Mouse (Mus musculus) heart, embryonic 11.5 days (tissue): ENCODE data around the gene Senp1. TPM values are rescaled to one million over a fixed set of nuclear protein-coding genes. Genes with fewer than 3 reads are reported as not detected.

Experiments
- ATAC-seq: fragments of 200-750 bp; cut with Nextera tagmentation; replicated peaks from 2 replicates; pipeline ENCODE4 v1.8.0; 2017; ENCODE audit warnings: moderate library complexity; ENCODE audit not compliant: insufficient number of reproducible peaks, low FRiP score, low TSS enrichment
- H3K27ac ChIP-seq: fragments of 300-500 bp; sonication (generic); 2 replicates; pipeline ENCODE4 v1.5.1; 2014; ENCODE audit warnings: mild to moderate bottlenecking, low read depth, low read length
- H3K27me3 ChIP-seq: fragments of 300-500 bp; sonication (generic); 2 replicates; pipeline ENCODE4 v1.6.1; 2014; ENCODE audit warnings: mild to moderate bottlenecking, low read length, mixed read lengths; ENCODE audit not compliant: control insufficient read depth, insufficient read depth
- H3K36me3 ChIP-seq: fragments of 300-500 bp; sonication (generic); 2 replicates; pipeline ENCODE4 v1.6.1; 2014; ENCODE audit warnings: mild to moderate bottlenecking, low read length, moderate library complexity, mixed read lengths; ENCODE audit not compliant: control insufficient read depth, insufficient read depth
- H3K4me1 ChIP-seq: fragments of 300-500 bp; sonication (generic); 2 replicates; pipeline ENCODE4 v1.6.1; 2014; ENCODE audit warnings: low read length; ENCODE audit not compliant: control insufficient read depth, insufficient read depth
- H3K4me2 ChIP-seq: fragments of 300-500 bp; sonication (generic); 2 replicates; pipeline ENCODE4 v1.6.1; 2014; ENCODE audit warnings: mild to moderate bottlenecking, moderate library complexity
- H3K4me3 ChIP-seq: fragments of 300-500 bp; sonication (generic); 2 replicates; pipeline ENCODE4 v1.5.1; 2014; ENCODE audit warnings: low read depth, low read length
- H3K9ac ChIP-seq: fragments of 300-500 bp; sonication (generic); 2 replicates; pipeline ENCODE4 v1.6.1; 2014; ENCODE audit warnings: mild to moderate bottlenecking, low read depth, low read length, moderate library complexity
- H3K9me3 ChIP-seq: fragments of 300-500 bp; sonication (generic); replicated peaks from 2 replicates; pipeline ENCODE4 v1.6.1; 2016; ENCODE audit warnings: low read length; ENCODE audit not compliant: control insufficient read depth
- WGBS: fragments of 180-500 bp; shearing (Covaris S2); extraction: QIAGEN DNeasy Blood & Tissue Kit; methylation state at CpG from one replicate; pipeline ENCODE4 v1.1.7; 2014; ENCODE audit not compliant: insufficient replicate concordance; 5-methylcytosine and 5-hydroxymethylcytosine counted together
- polyA plus RNA-seq: library from polyadenylated mRNA; unstranded; fragments of >200 nt; fragmentation: Nextera tagmentation; extraction: Ambion mirVana; gene quantifications from 2 replicates; pipeline ENCODE4 v1.2.1, GENCODE M21; 2014

Gene Senp1
- 24.3 and 25.1 TPM in 2 replicates for polyA plus RNA-seq

DNA sequence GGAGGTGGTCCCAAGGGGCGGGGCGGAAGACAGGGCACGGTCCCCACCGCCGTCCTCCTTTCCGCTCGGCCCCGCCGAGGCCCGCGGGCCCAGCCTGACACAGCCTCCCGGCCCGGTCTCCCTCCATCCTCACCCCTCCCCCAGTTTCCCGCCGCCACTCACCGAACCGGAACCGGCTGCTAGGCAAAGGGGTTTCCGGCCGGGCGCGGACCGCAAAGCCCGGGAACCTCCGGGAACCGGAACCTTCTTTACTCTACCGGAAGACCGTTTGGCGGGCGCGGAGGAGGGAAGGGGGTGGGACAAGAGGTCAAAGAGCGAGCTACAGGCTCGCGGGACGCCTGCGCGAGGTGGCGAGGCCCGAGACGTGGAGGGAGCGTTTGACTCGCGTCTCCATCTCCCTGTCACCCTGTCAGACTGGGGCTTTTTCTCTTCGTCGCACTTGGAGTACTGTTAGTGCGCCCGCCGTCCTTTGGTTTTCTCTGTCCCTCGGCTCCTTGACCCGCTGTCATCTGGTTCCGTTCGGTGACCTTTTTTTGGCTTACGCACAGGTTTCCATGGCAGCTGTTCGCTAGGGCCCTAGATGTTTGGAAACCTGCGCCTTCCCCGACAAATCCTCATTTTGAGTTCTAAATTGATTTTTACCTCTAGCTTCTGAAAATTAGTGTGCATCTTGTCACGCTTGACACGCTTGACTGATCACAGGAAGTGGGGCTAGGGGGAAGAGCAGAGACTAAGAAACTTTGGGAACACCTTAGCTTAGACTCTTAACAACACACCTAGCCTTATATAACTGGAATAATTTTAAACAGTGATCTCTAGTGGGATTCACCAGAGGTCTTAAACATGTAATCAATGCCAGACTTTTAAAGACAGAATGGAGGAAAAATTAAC lies at the start of gene Senp1:
Senp1 (minus strand) TSS at position 624 of the 891 bp plus-strand sequence.
- Histone ChIP-seq H3K4me2 (peak within 1 kb of the TSS; percentile 77), H3K4me1 (peaks cover 8% of the 10 kb centered on the region), H3K9ac (peak within 1 kb of the TSS; percentile 96), H3K4me3 (peak within 1 kb of the TSS; percentile 94), H3K27ac (peak within 1 kb of the TSS; percentile 98), H3K9me3 (no peaks in the 10 kb centered on the region), H3K36me3 (no peaks in the 10 kb centered on the region), H3K27me3 (no peaks in the 10 kb centered on the region)
- peak; percentile 87 for ATAC-seq
- 1% methylated on average over 47 of the region's 58 CpGs for WGBS

DNA sequence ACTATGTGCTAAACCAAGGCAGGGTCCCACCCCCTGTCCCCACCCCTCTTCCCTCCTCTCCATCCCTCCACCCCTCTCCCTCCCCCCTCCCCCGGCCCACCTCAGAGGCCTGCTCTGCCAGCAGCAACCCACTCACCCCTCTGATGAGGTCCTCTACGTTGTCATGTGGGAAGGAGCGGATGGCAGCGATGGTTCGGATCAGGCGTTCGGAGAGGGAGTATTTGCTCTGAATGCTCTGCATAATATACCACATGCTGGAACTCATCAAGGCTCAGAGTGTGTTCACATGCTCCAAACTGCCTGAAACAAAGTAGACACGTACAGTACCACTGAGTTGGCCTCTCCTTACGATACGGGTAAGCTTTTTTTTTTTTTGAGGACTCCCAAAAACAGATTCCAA lies 49.0 kb upstream of the Senp1 start:
- peaks cover 8% of the 10 kb centered on the region for H3K4me1 ChIP-seq
- H3K36me3 ChIP-seq, result peaks cover 12% of the 10 kb centered on the region
- H3K4me2 ChIP-seq, result no peak overlapping the region
- H3K27ac ChIP-seq, result no peak overlapping the region
- no peaks in the 10 kb centered on the region for H3K9me3 ChIP-seq
- 84% methylated on average over 10 of the region's 10 CpGs for WGBS
- no peak overlapping the region for H3K9ac ChIP-seq
- no peak overlapping the region for H3K4me3 ChIP-seq
- no peaks in the 10 kb centered on the region for H3K27me3 ChIP-seq
- no peak for ATAC-seq

DNA sequence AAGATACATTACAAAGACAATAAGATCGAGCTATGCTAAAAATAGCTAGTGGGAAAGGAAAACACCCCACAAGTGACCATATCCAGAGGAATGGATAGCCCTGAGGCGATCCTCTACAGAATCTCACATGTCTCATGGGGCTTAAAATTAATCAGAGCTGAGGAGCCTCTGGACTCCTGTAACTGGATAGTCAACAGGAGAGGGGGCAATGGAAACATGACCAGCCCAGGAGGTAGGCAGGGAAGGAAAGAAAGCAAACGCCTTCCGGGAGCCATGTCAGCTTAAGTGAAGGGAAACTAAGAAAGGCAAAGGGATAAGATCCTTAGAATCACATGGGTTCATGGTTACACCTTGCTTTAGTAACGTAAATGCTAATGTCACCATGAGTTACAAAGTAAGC lies 47.3 kb upstream of the Senp1 start:
- Histone ChIP-seq H3K9me3 (no peaks in the 10 kb centered on the region), H3K9ac (no peak overlapping the region), H3K27ac (no peak overlapping the region), H3K36me3 (peaks cover 17% of the 10 kb centered on the region), H3K4me2 (no peak overlapping the region), H3K4me1 (peaks cover 8% of the 10 kb centered on the region), H3K4me3 (no peak overlapping the region), H3K27me3 (no peaks in the 10 kb centered on the region)
- no peak for ATAC-seq
- 91% methylated on average over 5 of the region's 5 CpGs for WGBS

DNA sequence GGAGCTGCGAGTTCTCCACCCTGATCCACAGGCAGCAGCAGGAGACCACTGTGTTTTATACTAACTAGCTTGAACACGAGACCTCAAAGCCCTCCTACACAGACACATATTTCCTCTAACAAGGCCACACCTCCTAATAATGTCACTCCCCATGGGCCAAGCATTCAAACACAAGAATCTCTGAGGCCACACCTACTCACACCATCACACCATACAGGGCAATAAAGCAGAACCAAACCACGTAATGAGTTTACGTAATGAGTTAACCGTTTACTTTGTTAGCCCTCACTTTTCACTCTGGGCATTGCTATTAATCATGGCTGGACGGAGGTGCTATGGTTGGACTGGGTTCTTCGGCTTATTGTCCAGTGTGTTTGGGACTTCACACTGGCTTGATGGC lies 46.2 kb upstream of the Senp1 start:
- Histone ChIP-seq H3K27me3 (no peaks in the 10 kb centered on the region), H3K27ac (no peak overlapping the region), H3K36me3 (peaks cover 17% of the 10 kb centered on the region), H3K4me2 (no peak overlapping the region), H3K4me3 (no peak overlapping the region), H3K9ac (no peak overlapping the region), H3K4me1 (peaks cover 6% of the 10 kb centered on the region), H3K9me3 (no peaks in the 10 kb centered on the region)
- WGBS, result 89% methylated on average over 7 of the region's 7 CpGs
- ATAC-seq, result no peak

DNA sequence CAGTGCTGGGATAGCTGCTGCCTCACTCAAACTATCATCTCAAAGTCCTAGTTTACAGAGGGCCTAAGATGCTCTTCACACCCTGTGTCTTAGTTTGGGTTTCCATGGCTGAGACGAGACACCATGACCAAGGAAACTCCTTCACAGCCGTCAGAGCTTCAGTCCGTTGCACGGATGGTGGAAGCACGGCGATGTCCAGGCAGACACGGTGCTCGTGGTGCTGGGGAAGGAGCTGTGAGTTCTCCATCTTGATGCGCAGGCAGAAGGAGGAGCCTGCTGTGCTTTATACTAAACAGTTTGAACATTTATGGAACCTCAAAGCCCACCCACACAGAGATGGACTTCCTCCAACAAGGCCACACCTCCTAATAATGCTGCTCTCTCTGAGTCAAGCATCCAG lies 43.3 kb upstream of the Senp1 start:
- H3K9ac ChIP-seq, result no peak overlapping the region
- 90% methylated on average over 9 of the region's 9 CpGs for WGBS
- H3K4me3 ChIP-seq, result no peak overlapping the region
- H3K27ac ChIP-seq, result no peak overlapping the region
- H3K9me3 ChIP-seq, result no peaks in the 10 kb centered on the region
- no peaks in the 10 kb centered on the region for H3K27me3 ChIP-seq
- H3K36me3 ChIP-seq, result peaks cover 20% of the 10 kb centered on the region
- no peaks in the 10 kb centered on the region for H3K4me1 ChIP-seq
- no peak overlapping the region for H3K4me2 ChIP-seq
- ATAC-seq, result no peak

DNA sequence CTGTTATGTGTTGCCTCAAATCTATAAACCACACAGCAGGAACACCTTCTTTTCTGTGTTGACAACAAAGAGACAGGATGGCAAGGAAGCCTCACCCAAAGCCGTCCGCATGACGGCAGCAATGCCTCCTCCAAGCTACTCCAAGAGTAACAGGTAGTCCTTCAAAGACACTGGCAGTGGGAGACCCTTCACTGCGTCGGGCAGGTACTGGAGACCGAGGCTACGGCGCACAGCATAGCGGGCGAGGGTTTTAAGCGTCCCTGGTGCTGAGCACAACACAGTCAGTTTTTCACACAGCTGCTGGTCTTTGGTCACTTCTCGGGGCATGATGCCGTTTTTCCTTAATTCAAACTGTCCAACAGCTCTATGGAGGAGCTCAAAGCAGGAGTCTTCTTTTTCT lies 42.1 kb upstream of the Senp1 start:
- ATAC-seq, result no peak
- 93% methylated on average over 13 of the region's 13 CpGs for WGBS
- Histone ChIP-seq H3K27ac (no peak overlapping the region), H3K9me3 (no peaks in the 10 kb centered on the region), H3K27me3 (no peaks in the 10 kb centered on the region), H3K4me3 (no peak overlapping the region), H3K36me3 (peaks cover 19% of the 10 kb centered on the region), H3K4me2 (no peak overlapping the region), H3K4me1 (no peaks in the 10 kb centered on the region), H3K9ac (no peak overlapping the region)

DNA sequence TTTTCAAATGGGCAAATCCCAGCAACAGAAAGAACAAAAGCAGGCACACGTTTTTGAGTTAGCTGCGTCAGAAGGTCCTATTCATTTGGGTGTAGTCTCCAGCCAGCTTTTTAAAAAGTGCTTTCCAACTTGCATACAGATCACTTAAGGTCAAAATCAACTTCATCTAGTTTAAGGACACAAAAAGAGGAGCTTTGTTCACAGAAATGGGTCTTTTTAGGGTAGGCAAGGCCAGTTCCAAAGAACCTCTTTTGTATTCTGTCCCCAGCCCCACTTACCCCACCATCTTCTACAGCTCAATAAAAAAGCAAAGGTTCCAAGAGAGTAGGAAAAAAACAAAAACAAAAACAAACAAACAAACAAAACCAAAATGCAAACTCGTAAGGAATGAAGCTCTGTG lies 41.1 kb upstream of the Senp1 start:
- no peak overlapping the region for H3K4me2 ChIP-seq
- no peaks in the 10 kb centered on the region for H3K4me1 ChIP-seq
- no peak overlapping the region for H3K9ac ChIP-seq
- WGBS, result 89% methylated on average over 3 of the region's 3 CpGs
- H3K27ac ChIP-seq, result no peak overlapping the region
- H3K9me3 ChIP-seq, result no peaks in the 10 kb centered on the region
- peaks cover 19% of the 10 kb centered on the region for H3K36me3 ChIP-seq
- no peak for ATAC-seq
- no peaks in the 10 kb centered on the region for H3K27me3 ChIP-seq
- H3K4me3 ChIP-seq, result no peak overlapping the region

DNA sequence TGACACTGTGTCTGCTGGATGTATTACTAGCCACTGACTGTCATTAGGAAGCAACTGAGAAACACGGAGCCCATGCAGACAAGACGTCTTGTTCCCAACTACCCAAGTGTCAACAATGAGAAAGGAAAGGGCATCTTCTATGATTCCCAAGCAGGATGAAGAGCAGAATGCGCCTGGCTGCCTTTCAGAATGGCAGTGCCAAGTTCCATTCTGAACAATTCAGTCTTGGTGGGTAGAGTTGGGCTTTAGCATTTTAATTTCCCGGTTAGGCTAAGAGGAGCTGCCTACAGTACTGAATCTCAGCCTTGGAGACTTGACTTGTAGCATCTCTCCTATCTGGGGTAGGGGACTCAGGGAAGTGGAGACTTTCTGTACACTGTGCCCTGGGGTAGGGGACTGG lies 40.5 kb upstream of the Senp1 start:
- 90% methylated on average over 4 of the region's 4 CpGs for WGBS
- H3K4me1 ChIP-seq, result no peaks in the 10 kb centered on the region
- H3K27me3 ChIP-seq, result no peaks in the 10 kb centered on the region
- no peaks in the 10 kb centered on the region for H3K9me3 ChIP-seq
- no peak for ATAC-seq
- no peak overlapping the region for H3K27ac ChIP-seq
- no peak overlapping the region for H3K4me2 ChIP-seq
- H3K4me3 ChIP-seq, result no peak overlapping the region
- no peak overlapping the region for H3K9ac ChIP-seq
- peaks cover 20% of the 10 kb centered on the region for H3K36me3 ChIP-seq

DNA sequence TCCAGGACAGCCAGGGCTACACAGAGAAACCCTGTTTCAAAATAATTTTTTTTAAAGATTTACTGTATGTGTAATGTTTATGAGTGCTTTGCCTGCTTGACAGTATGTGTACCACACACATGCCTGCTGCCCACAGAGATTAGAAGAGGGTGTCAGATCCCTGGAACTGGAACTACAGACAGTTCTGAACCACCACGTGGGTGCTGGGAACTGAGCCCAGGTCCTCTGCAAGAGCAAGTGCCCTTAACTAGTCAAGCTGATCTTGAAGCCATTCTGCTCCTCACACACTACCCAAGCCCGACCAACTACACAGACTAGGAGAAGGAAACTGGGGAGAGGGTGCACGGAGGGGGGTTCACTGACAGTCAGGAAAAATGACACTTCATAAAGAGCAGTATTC lies 39.9 kb upstream of the Senp1 start:
- Histone ChIP-seq H3K4me1 (no peaks in the 10 kb centered on the region), H3K4me2 (no peak overlapping the region), H3K27ac (no peak overlapping the region), H3K36me3 (peaks cover 20% of the 10 kb centered on the region), H3K27me3 (no peaks in the 10 kb centered on the region), H3K4me3 (no peak overlapping the region), H3K9me3 (no peaks in the 10 kb centered on the region), H3K9ac (no peak overlapping the region)
- no peak for ATAC-seq
- 85% methylated on average over 3 of the region's 3 CpGs for WGBS
